Mouse (Mus musculus): Measurements from ENCODE around the gene Cpox.

Cpox gene

GRCm38 (mm10) chr16:58669264-58669663 is 828 bp upstream of the Cpox start:
- no peak for DNase-seq (ENCODE audit: low read depth)

- DNase-seq (ENCODE audit: low read depth): no peak
Measured at GRCm38 (mm10) chr16:58670643-58671042, 551 bp downstream of the Cpox start.

GRCm38 (mm10) chr16:58671212-58671985 is 1.3 kb downstream of the Cpox start:
- DNase-seq (ENCODE audit: low read depth): no peak

GRCm38 (mm10) chr16:58672396-58672795 is 2.3 kb downstream of the Cpox start:
- DNase-seq (ENCODE audit: low read depth): no peak

- no peak for DNase-seq (ENCODE audit: low read depth)
Measured at GRCm38 (mm10) chr16:58673811-58674410, 3.8 kb downstream of the Cpox start.

GRCm38 (mm10) chr16:58675256-58675655 is 5.2 kb downstream of the Cpox start:
- no peak for DNase-seq (ENCODE audit: low read depth)

GRCm38 (mm10) chr16:58676156-58676555 is 6.1 kb downstream of the Cpox start:
- DNase-seq (ENCODE audit: low read depth): no peak

GRCm38 (mm10) chr16:58676633-58677032 is 6.5 kb downstream of the Cpox start:
- DNase-seq (ENCODE audit: low read depth): no peak

- DNase-seq (ENCODE audit: low read depth): no peak
Measured at GRCm38 (mm10) chr16:58677491-58677890, 7.4 kb downstream of the Cpox start.

- no peak for DNase-seq (ENCODE audit: low read depth)
Measured at GRCm38 (mm10) chr16:58678660-58679059, 8.6 kb downstream of the Cpox start.

GRCm38 (mm10) chr16:58682046-58682445 is 12.0 kb downstream of the Cpox start:
- DNase-seq (ENCODE audit: low read depth): no peak

- DNase-seq (ENCODE audit: low read depth): no peak
Measured at GRCm38 (mm10) chr16:58682870-58683269, 12.8 kb downstream of the Cpox start.

- no peak for DNase-seq (ENCODE audit: low read depth)
Measured at GRCm38 (mm10) chr16:58683911-58684310, 13.8 kb downstream of the Cpox start.

GRCm38 (mm10) chr16:58684537-58684936 is 14.4 kb downstream of the Cpox start:
- peak; percentile 47 for DNase-seq (ENCODE audit: low read depth)

GRCm38 (mm10) chr16:58685548-58686537 is 15.8 kb downstream of the Cpox start:
- no peak for DNase-seq (ENCODE audit: low read depth)

- no peak for DNase-seq (ENCODE audit: low read depth)
Measured at GRCm38 (mm10) chr16:58688534-58688933, 18.4 kb downstream of the Cpox start.

GRCm38 (mm10) chr16:58689555-58690169 is 19.6 kb downstream of the Cpox start:
- peak; percentile 36 for DNase-seq (ENCODE audit: low read depth)

GRCm38 (mm10) chr16:58690322-58690732 is 20.2 kb downstream of the Cpox start:
- DNase-seq (ENCODE audit: low read depth): peak; percentile 27

- DNase-seq (ENCODE audit: low read depth): no peak
Measured at GRCm38 (mm10) chr16:58694091-58694490, 24.0 kb downstream of the Cpox start.

- no peak for DNase-seq (ENCODE audit: low read depth)
Measured at GRCm38 (mm10) chr16:58696796-58697195, 26.7 kb downstream of the Cpox start.

GRCm38 (mm10) chr16:58697261-58697660 is 27.2 kb downstream of the Cpox start:
- no peak for DNase-seq (ENCODE audit: low read depth)

- no peak for DNase-seq (ENCODE audit: low read depth)
Measured at GRCm38 (mm10) chr16:58700174-58700573, 30.1 kb downstream of the Cpox start.
